Mouse (Mus musculus) ovary, postnatal 14 days (tissue): ENCODE data around the gene Phka1.
"Not testable (repeated sequence)": the region's sequence is repeated elsewhere in the genome, so short reads cannot be mapped to it uniquely, and the experiment has no call there.

Experiments
- DNase-seq: peaks from one replicate; pipeline ENCODE4 v3.0.0; 2022; ENCODE audit warnings: low spot score

Phka1 gene

DNA sequence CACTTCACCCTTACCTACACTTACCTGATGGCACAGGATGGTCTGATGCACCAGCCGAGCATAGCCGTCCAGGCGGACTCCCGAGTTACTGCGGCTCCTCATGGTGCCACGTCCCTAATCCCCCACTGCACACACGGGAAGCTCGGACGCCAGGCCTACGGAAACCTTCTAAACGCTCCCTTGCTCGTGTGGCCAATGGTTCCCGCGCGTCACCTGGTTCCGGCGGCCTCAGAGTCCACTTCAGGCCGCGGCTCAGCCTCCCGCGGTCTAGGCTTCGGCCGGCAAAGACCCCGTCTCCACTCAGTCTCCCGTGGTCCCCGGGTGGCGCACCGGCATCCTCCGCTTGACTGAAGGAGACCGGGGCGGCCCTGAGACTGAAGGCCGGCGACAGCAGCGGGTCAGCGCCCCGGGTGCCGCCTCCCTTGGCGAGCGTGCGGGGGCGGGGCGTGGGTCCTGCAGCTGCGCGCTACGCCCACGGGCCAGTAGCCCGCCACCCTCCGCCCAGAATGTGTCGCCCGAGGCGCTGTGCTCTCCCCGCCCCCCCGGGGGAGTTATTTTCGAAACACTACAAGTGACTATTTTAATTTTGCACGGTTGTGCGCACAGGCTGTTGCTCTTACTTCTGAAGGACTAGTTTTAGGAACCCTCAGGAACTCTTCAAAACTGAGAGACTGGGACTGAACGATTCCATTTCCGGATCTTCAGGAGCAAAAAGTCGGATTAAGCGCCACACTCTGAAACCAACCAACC lies at the start of gene Phka1:
Gene Phka1 (minus strand): TSS at position 424 of the 750 bp plus-strand sequence.
- DNase-seq: peak; percentile 61

DNA sequence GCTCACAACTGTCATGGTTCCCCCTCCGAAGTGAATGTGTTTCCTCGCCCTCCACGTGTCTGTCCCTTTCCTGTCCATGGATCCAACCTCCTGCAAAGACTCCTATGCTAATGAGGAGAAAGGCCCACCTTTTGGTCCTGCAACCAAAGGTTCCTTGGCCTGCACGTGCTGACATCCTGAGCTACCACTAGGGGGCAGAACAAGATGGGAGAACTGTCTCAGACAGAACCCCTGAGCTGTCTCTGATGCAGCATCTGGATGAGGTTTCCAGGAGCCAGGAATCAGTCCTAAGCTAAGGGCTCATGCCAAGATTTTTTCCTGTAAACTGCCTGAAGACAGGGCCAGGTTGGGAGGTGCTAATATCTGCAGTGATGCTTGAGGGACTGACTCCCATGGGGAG lies 45.2 kb upstream of the Phka1 start:
- DNase-seq: peak; percentile 19

DNA sequence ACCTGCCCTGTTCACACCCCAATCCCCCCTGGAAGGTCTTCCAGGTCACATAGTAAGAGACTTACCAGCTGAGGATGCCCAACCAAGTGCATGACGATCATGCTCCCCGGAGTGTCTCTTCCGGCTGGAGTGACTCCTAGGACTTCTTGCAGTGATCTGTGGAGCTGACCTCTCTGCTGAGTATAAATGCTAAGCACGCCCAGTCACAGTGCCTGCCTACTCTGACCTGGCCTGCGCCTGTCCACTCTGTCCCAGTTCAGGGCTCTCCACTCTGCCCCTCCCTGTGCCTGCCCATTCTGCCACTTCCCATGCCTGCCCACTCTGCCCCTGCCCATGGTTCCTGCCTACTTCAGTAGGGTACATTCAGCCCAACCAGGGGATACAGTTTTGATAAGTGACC lies 42.8 kb upstream of the Phka1 start, which contains the start of gene Gm3880:
Gene Gm3880 (minus strand): TSS at position 101 of the 400 bp plus-strand sequence.
- not testable (repeated sequence) for DNase-seq

- DNase-seq: not testable (repeated sequence)
Measured at GRCm38 (mm10) chrX:102684706-102685105, 40.7 kb upstream of the Phka1 start.

DNA sequence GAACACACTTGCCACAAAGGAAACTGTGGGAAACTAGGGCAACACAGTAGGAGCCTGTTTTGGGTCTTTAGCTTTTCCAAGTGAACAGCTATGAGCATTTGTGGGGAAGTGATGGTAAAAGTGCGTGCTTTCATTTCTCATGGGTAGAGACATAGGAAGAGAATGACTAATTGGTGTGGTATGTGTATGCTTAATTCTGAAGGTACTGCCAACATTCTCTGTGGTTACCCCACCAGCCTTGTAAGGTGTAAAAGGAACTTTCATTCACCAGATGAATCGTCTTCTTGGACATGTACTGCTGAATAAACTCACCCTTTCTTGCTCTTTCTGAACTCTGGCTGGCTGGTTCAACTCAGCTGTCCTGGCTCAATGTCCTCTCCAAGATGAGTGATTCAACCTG lies 22.6 kb upstream of the Phka1 start:
- DNase-seq: no peak

GRCm38 (mm10) chrX:102660712-102661111 lies 16.7 kb upstream of the Phka1 start:
- DNase-seq: no peak

DNA sequence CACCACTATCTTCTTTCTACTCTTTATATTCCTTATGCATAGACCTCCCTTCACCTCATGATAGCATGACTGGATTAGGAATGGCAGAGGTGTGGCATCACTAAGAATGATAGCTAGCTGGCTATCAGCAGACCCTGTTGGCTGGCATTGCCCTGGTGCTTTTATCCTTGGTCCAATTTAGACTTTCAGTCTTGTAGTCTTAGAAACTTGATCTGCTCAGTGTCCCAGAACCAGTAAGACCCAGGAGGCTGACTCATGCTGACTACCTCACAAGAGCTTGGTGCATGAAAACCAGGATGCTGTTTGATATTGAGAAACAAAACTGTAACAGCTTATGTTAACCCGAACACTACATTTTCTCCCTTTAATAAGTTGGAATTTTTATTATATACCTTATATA lies 1.6 kb upstream of the Phka1 start:
- no peak for DNase-seq

- DNase-seq: no peak
Measured at GRCm38 (mm10) chrX:102645146-102645545, 1.1 kb upstream of the Phka1 start.

DNA sequence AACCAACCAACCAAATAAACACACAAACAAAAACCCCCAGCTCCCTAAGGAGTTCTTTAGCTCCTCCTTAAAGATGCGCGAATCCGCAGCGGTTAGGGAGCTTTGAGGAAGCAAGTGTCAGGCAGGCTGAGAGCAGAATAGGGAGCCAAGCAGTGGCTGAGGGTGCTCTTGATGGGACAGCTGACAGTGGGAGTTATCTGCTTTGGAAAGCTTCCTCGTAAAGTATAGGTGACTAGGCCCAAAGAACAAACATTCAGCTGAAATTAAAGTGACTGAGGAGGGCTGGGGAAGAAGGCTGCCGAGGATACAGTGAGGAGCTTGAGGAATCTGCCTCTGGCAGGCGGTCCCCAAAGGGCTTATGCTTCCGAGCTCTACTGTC lies 516 bp upstream of the Phka1 start:
- no peak for DNase-seq

DNA sequence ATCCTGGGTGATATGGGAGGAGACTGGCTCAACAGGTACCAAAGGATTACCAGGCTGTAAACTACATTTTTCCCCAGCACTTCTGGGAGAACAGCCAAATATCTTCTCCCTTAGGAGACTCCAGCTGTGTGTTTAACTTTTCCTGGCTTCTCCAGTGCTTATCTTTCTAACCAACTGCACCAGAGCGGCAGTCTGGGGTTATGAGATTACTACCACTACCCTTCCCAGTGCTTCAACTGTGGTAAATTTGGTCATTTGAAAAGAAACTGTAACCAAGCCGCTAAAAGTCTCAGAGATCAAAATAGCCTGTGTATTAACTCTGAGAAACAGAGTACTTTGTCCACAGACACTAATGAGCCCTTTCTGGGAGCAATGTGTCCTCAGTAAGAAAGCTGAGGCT lies 42.8 kb downstream of the Phka1 start:
- DNase-seq: no peak

GRCm38 (mm10) chrX:102588560-102588959 lies 55.5 kb downstream of the Phka1 start:
- DNase-seq: no peak

DNA sequence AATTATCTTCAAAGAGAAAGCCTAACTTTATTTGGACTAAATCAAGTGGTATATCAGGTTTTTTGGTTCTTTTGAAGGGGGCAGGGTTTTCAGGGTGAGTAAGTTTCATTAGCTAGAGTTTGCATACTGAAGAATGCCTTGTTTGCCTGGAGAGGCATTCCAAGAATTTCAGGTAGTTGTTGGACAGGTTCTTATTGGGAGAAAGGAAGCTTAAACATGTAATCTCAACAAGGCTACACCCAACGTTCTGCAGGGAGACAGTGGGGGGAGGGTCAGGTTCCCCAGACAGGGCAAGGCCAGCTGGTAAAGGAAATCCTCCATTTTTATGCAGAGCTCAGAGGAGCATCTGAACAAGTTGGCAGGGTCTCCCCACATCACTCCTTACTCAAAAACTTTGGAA lies 72.9 kb downstream of the Phka1 start:
- DNase-seq: no peak

DNA sequence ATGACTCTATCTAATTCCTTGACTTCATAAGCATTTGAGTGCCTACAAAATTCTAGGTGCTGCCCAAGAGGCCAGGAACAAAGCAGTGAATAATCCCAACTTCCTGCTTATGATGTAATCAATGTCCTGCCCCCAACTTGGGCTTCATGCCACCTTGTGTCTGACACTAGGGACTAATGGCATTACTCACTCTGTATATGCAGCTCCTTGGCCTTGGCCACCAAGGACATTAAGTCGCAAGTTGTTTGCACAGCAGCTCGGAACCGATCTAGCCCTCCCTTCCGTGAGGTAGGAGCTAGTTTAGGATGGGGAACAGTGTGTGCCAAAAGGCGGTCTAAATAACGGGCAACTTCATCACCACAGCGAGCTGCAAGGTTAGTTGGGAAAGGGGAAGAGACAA lies 87.1 kb downstream of the Phka1 start:
- no peak for DNase-seq

GRCm38 (mm10) chrX:102509205-102509604 lies 134.8 kb downstream of the Phka1 start:
- DNase-seq: no peak

GRCm38 (mm10) chrX:102504644-102505481 lies 139.2 kb downstream of the Phka1 start, which contains the start of gene Hdac8:
TSS of gene Hdac8 (minus strand) at chrX:102505359.
- peak; percentile 7 for DNase-seq

DNA sequence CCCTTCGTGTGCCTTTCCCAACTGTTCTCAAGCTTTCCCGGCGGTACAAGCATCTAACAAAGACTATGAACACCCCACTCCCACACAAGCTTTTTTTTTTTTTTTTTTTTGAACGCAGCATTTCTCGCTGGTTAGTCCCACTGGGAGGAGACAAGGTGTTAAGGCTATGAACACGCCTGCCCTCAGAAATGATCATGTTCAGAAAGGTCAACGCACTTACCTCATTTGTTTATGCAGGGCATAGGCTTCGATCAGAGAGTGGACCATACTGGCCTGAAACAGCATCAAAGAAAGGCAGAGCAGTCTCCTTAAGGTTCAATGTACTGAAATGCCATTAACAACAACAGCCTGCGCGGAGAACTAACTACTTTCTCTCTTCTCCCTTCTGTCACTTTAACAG lies 139.9 kb downstream of the Phka1 start:
- no peak for DNase-seq

GRCm38 (mm10) chrX:102493992-102494730 lies 149.9 kb downstream of the Phka1 start:
- no peak for DNase-seq

DNA sequence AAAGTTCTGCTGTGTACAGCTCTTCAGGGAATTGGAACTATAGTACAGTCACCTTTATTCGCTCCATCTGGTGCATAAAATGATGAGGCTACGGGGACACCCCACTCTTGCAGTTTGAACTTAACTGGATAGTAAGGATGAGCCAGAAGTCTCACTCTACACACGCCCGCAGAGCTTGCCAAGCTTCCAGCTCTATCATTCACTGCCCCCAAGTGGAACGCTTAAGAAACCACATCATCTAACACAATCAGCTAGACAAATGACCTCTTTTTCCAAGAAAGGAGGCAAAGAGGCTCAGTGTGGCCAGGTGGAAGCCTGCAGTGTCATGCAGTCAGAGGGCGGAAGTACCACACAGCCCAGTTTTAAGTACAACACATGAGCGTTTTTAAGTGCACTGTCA lies 158.5 kb downstream of the Phka1 start:
- DNase-seq: no peak

DNA sequence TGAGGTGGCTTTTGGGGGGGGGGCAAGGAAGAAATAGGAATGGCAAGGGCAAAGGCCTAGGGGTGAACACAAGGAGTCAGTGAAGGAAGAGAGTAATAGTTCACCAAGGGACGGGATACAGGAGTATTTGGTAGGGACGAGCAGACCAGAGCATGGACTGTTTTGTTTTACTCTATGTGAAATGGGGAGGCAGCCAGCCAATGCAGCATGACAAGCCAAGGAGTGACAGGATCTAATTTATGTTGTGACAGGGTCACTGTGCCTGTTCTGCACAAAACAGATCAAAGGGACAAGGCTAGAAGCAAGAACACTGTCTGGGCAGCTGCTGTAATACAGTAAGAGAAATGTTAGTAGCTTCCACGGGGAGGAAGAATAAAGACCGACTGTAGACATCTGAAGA lies 164.4 kb downstream of the Phka1 start:
- DNase-seq: no peak

DNA sequence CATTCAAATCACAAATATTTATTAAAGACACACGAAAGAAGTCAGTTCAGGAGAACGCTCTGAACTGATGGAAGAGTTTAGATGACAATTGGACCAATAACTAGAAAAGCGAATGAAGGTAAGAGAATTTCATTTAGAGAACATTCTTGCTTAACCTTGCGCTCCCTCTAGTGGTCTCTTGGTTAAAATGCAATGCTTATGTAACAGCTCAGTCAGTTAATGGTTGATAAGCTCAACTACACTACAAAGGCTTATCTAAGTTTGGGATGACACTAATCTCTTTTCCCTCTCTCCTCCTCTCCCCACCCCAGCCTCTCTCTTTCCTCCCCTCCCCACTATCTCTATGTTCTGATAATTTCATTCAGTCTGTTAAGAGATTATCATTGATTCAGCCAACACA lies 165.1 kb downstream of the Phka1 start:
- DNase-seq: no peak

DNA sequence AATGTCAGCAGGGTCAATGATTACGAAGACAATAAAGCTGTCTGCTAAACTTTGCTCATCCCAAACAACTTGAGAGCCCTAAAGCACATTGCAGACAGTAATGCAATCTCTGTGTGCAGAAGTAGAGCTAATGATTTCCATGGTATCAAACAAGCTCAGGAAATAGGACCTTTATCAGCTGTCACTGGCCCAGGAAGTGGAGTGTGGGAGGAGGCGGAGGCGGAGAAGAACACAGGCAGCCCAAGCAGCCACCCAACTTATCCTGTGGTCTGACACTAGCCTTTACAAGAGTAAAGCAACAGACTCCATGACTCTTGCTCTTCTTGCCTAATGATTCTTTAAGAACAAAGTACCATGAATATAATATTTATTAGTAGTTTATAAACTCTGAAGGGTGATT lies 165.6 kb downstream of the Phka1 start:
- DNase-seq: no peak

GRCm38 (mm10) chrX:102476784-102477183 lies 167.3 kb downstream of the Phka1 start:
- DNase-seq: peak; percentile 55

GRCm38 (mm10) chrX:102475555-102475954 lies 168.5 kb downstream of the Phka1 start:
- no peak for DNase-seq
